Mouse (Mus musculus): ENCODE measurements around the gene Foxo6. TPM values are rescaled to one million over a fixed set of nuclear protein-coding genes. Genes with fewer than 3 reads are reported as not detected.

Foxo6 gene
- polyA plus RNA-seq, 1 experiment from 2014 or later, result 0.37 TPM

GRCm38 (mm10) chr4:120241106-120241505 lies 46.0 kb downstream of the Foxo6 start:
- Histone ChIP-seq H3K9ac (no peak overlapping the region), H3K27me3 (replicated peaks) (peaks cover 17% of the 10 kb centered on the region), H3K27ac (no peak overlapping the region), H3K36me3 (no peaks in the 10 kb centered on the region), H3K4me3 (replicated peaks) (no peak overlapping the region), H3K9me3 (no peaks in the 10 kb centered on the region), H3K4me2 (no peak overlapping the region), H3K4me1 (no peaks in the 10 kb centered on the region; the same call in 1 of the 2 replicates)
- no peak for ATAC-seq (ENCODE audit: insufficient read depth, low FRiP score, low read depth)
- WGBS, result 67% methylated on average over 3 of the region's 3 CpGs

DNA sequence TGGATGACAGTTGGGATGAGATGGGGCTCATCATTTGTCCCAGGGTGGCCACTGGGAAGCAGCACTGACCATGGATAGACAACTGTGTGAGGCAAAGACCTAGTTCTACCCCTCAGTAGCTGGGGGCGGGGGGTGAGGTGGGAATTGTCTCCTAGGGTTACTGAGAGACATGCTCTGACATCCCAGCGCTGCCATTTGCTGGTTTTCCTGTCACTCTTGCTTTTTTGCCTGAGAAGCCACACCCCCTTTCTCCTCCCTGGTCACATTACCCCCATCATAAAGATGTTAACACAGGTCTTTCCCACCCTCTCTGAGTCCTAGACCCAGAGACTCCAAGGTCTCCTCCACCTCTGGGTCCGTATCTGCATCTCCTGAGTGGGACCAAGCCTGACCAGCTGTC lies 47.7 kb downstream of the Foxo6 start:
- no peaks in the 10 kb centered on the region for H3K36me3 ChIP-seq
- WGBS, result 70% methylated on average over 3 of the region's 3 CpGs

DNA sequence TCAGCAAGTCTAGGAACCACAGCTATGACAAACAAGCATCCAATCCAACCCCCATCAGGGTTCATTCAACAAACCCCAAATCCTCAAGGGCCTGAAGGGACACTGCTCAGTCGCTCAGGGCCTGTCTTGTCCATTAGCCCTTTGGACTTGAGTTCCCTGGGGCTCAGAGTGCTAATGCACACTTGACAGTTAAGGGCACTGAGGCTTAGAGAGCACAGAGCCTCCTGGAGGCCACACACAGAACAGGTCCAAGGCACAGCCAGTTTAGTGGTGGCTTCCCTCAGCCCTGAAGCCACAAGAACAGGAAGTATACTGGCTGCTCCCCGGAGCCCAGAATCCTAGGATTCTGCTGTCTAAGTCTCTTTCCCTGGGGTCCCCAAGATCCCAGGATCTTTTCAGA lies 53.9 kb downstream of the Foxo6 start:
- H3K27me3 ChIP-seq (replicated peaks), result no peaks in the 10 kb centered on the region
- 73% methylated on average over 2 of the region's 2 CpGs for WGBS
- no peak for ATAC-seq (ENCODE audit: insufficient read depth, low FRiP score, low read depth)
- H3K9me3 ChIP-seq, result no peaks in the 10 kb centered on the region
- no peak overlapping the region for H3K4me2 ChIP-seq
- no peaks in the 10 kb centered on the region for H3K36me3 ChIP-seq
- H3K4me1 ChIP-seq, result no peaks in the 10 kb centered on the region
- H3K9ac ChIP-seq, result no peak overlapping the region
- no peak overlapping the region for H3K27ac ChIP-seq
- H3K4me3 ChIP-seq (replicated peaks), result no peak overlapping the region

More for the DNA sequence above, 47.7 kb downstream of the Foxo6 start:
- no peak overlapping the region for H3K9ac ChIP-seq
- no peaks in the 10 kb centered on the region for H3K9me3 ChIP-seq
- H3K27ac ChIP-seq, result no peak overlapping the region
- H3K4me3 ChIP-seq (replicated peaks), result no peak overlapping the region
- H3K27me3 ChIP-seq (replicated peaks), result peaks cover 17% of the 10 kb centered on the region
- H3K4me2 ChIP-seq, result no peak overlapping the region
- no peaks in the 10 kb centered on the region; the same call in 1 of the 2 replicates for H3K4me1 ChIP-seq
- ATAC-seq (ENCODE audit: insufficient read depth, low FRiP score, low read depth), result no peak

- H3K9ac ChIP-seq, result no peak overlapping the region
- no peaks in the 10 kb centered on the region for H3K4me1 ChIP-seq
- no peaks in the 10 kb centered on the region for H3K9me3 ChIP-seq
- WGBS, result 78% methylated on average over 2 of the region's 2 CpGs
- no peak overlapping the region for H3K4me2 ChIP-seq
- ATAC-seq (ENCODE audit: insufficient read depth, low FRiP score, low read depth), result no peak
- H3K27ac ChIP-seq, result no peak overlapping the region
- H3K4me3 ChIP-seq (replicated peaks), result no peak overlapping the region
- H3K36me3 ChIP-seq, result no peaks in the 10 kb centered on the region
- H3K27me3 ChIP-seq (replicated peaks), result no peaks in the 10 kb centered on the region
Observed at GRCm38 (mm10) chr4:120232541-120232940, 54.6 kb downstream of the Foxo6 start.

GRCm38 (mm10) chr4:120231982-120232381 lies 55.2 kb downstream of the Foxo6 start:
- H3K27ac ChIP-seq, result no peak overlapping the region
- 59% methylated on average over 4 of the region's 4 CpGs for WGBS
- no peaks in the 10 kb centered on the region for H3K4me1 ChIP-seq
- H3K4me3 ChIP-seq (replicated peaks), result no peak overlapping the region
- no peaks in the 10 kb centered on the region for H3K27me3 ChIP-seq (replicated peaks)
- H3K9ac ChIP-seq, result no peak overlapping the region
- H3K36me3 ChIP-seq, result no peaks in the 10 kb centered on the region
- ATAC-seq (ENCODE audit: insufficient read depth, low FRiP score, low read depth), result no peak
- H3K9me3 ChIP-seq, result no peaks in the 10 kb centered on the region
- H3K4me2 ChIP-seq, result no peak overlapping the region

DNA sequence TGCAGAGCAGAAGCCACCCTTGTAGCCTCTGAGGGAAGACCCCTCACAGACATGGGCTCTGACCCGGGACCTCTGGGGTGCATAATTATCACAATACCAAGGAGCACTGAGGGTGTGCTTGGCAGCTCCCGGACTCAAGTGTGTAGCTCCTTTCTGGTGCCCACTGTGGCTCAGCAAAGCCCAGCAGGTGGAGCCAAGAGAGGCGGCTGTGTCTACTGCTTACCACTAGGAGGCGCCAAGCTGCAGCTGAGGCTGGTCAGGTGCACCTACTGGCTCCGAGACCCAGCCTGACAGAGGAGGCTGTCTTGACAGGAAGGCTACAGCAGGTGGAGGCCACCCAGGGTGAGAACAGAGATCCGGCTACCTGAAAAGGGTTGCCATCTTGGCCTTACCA lies 56.9 kb downstream of the Foxo6 start:
- WGBS, result 19% methylated on average over 6 of the region's 6 CpGs
- peak; percentile 56; the same call in 1 of the 2 replicates for ATAC-seq (ENCODE audit: insufficient read depth, low FRiP score, low read depth)
- H3K36me3 ChIP-seq, result no peaks in the 10 kb centered on the region

DNA sequence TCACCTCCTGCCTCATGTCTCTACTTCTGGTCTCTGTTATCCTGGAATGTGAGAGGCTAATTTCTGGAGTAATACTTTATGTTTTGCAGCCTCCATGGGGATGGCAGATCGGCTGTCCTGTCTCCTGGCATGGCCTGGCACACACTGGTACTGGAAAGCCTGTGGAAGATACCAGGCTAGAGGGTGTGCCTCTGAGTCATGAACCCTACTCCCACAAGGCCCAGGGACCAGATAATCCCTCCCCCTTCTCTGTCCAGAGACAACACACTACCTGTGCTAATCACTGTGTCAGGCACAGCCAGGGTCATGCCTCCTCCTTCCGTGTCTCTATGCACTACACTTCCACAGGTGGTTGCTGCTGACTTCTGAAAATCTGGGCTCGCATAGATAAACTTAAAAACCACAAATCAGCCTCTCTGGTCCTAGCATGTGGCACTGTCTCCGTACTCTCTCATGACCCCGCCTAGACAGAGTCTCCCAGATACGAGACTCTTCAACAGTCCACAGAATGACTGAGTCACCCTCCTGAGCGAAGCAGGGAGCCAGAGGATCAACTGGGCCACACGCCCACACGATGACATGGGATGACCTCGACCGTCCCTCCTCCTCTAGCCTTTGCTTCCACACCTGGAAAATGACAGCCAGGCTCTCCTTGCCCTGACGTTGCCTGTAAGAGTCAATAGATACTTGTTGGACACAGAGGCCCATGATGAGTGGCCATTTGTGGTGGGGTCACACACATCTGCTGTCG lies 57.5 kb downstream of the Foxo6 start:
- 72% methylated on average over 13 of the region's 13 CpGs for WGBS
- Histone ChIP-seq H3K9ac (no peak overlapping the region), H3K4me1 (no peaks in the 10 kb centered on the region), H3K27ac (no peak overlapping the region), H3K27me3 (replicated peaks) (no peaks in the 10 kb centered on the region), H3K9me3 (no peaks in the 10 kb centered on the region), H3K4me3 (replicated peaks) (no peak overlapping the region), H3K36me3 (no peaks in the 10 kb centered on the region), H3K4me2 (no peak overlapping the region)
- ATAC-seq (ENCODE audit: insufficient read depth, low FRiP score, low read depth), result no peak

More for the DNA sequence above, 56.9 kb downstream of the Foxo6 start:
- Histone ChIP-seq H3K27me3 (replicated peaks) (no peaks in the 10 kb centered on the region), H3K4me2 (no peak overlapping the region), H3K27ac (no peak overlapping the region), H3K9me3 (no peaks in the 10 kb centered on the region), H3K4me3 (replicated peaks) (no peak overlapping the region), H3K4me1 (no peaks in the 10 kb centered on the region), H3K9ac (no peak overlapping the region)

DNA sequence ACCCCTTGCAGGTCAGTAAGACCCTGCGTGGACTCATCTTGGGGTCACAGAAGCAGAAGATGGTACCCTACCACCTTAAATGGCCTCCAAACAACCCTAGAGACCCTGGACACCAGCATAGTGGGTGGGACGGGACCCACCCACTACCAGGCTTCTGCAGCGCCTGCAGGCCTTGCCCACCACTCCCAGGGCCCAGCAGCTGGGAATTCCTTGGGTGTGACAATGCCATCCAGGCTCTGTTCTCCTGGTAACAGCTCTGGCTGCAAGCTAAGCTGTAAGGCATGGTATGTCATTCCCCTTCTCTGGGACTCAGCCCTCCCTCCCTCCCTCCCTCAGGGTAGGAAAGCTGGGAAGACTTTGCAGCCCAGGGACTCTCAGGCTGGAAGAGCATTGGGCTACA lies 58.5 kb downstream of the Foxo6 start:
- no peak overlapping the region for H3K27ac ChIP-seq
- no peak overlapping the region for H3K9ac ChIP-seq
- no peaks in the 10 kb centered on the region for H3K27me3 ChIP-seq (replicated peaks)
- no peaks in the 10 kb centered on the region for H3K36me3 ChIP-seq
- no peak overlapping the region for H3K4me2 ChIP-seq
- no peak overlapping the region for H3K4me3 ChIP-seq (replicated peaks)
- 80% methylated on average over 3 of the region's 3 CpGs for WGBS
- H3K9me3 ChIP-seq, result no peaks in the 10 kb centered on the region
- no peak for ATAC-seq (ENCODE audit: insufficient read depth, low FRiP score, low read depth)
- no peaks in the 10 kb centered on the region for H3K4me1 ChIP-seq

- no peak for ATAC-seq (ENCODE audit: insufficient read depth, low FRiP score, low read depth)
- Histone ChIP-seq H3K4me3 (replicated peaks) (no peak overlapping the region), H3K4me2 (no peak overlapping the region), H3K9me3 (no peaks in the 10 kb centered on the region), H3K27me3 (replicated peaks) (no peaks in the 10 kb centered on the region), H3K36me3 (no peaks in the 10 kb centered on the region), H3K4me1 (peaks cover 5% of the 10 kb centered on the region; the same call in 1 of the 2 replicates), H3K9ac (no peak overlapping the region), H3K27ac (no peak overlapping the region)
- 49% methylated on average over 2 of the region's 2 CpGs for WGBS
Observed at GRCm38 (mm10) chr4:120227224-120227623, 59.9 kb downstream of the Foxo6 start.

GRCm38 (mm10) chr4:120226682-120227081 lies 60.5 kb downstream of the Foxo6 start:
- Histone ChIP-seq H3K4me1 (peaks cover 5% of the 10 kb centered on the region; the same call in 1 of the 2 replicates), H3K36me3 (no peaks in the 10 kb centered on the region), H3K4me2 (no peak overlapping the region), H3K27ac (no peak overlapping the region), H3K4me3 (replicated peaks) (no peak overlapping the region), H3K9ac (no peak overlapping the region), H3K27me3 (replicated peaks) (no peaks in the 10 kb centered on the region), H3K9me3 (no peaks in the 10 kb centered on the region)
- no peak for ATAC-seq (ENCODE audit: insufficient read depth, low FRiP score, low read depth)
- 75% methylated on average over 4 of the region's 4 CpGs for WGBS

- H3K4me2 ChIP-seq, result no peak overlapping the region
- ATAC-seq (ENCODE audit: insufficient read depth, low FRiP score, low read depth), result no peak
- no peak overlapping the region for H3K4me3 ChIP-seq (replicated peaks)
- no peak overlapping the region for H3K9ac ChIP-seq
- H3K36me3 ChIP-seq, result no peaks in the 10 kb centered on the region
- no peaks in the 10 kb centered on the region for H3K27me3 ChIP-seq (replicated peaks)
- 50% methylated on average over 6 of the region's 6 CpGs for WGBS
- no peak overlapping the region for H3K27ac ChIP-seq
- H3K9me3 ChIP-seq, result no peaks in the 10 kb centered on the region
- H3K4me1 ChIP-seq, result peaks cover 5% of the 10 kb centered on the region; the same call in 1 of the 2 replicates
Observed at GRCm38 (mm10) chr4:120225135-120225780, 61.9 kb downstream of the Foxo6 start.

DNA sequence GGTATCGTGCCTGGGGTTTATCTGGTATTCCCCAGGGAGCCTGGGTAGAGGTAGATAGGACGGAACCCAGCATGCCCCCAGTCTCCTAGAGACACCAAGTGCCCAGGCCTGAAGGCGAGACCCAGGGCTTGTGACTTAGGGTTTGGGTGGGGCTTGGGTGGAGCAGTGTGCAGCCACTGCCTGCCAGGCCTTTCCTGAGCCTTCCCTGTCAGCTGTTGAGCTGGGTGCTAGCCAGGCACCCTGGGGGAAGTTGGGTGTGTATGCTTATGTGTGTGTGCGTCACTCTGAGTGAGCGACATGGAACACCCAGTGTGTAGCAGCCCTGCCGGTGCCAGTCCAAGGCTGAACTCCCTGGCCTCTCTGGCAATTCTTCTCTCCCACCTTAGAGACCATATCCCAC lies 63.3 kb downstream of the Foxo6 start:
- no peak overlapping the region; the same call in 1 of the 2 replicates for H3K27ac ChIP-seq
- H3K4me2 ChIP-seq, result no peak overlapping the region
- H3K27me3 ChIP-seq (replicated peaks), result no peaks in the 10 kb centered on the region
- peaks cover 5% of the 10 kb centered on the region; the same call in 1 of the 2 replicates for H3K4me1 ChIP-seq
- no peaks in the 10 kb centered on the region for H3K36me3 ChIP-seq
- H3K9ac ChIP-seq, result no peak overlapping the region
- WGBS, result 70% methylated on average over 6 of the region's 6 CpGs
- H3K9me3 ChIP-seq, result no peaks in the 10 kb centered on the region
- no peak overlapping the region for H3K4me3 ChIP-seq (replicated peaks)
- ATAC-seq (ENCODE audit: insufficient read depth, low FRiP score, low read depth), result no peak
